Mouse (Mus musculus) small intestine, adult 2 months (tissue): ENCODE measurements around the gene Adora2a. TPM values are rescaled to one million over a fixed set of nuclear protein-coding genes. Genes with fewer than 3 reads are reported as not detected.
"Not testable (repeated sequence)": the region's sequence is repeated elsewhere in the genome, so short reads cannot be mapped to it uniquely, and the experiment has no call there.

Source experiments
- H3K27ac ChIP-seq: fragments of 200-500 bp; 2 replicates; pipeline ENCODE4 v1.5.1; 2012; ENCODE audit warnings: low read depth, low read length, control low read depth, inconsistent platforms; ENCODE audit not compliant: insufficient read depth
- H3K27me3 ChIP-seq: fragments of 200-500 bp; 2 replicates; pipeline ENCODE4 v1.6.1; 2012; ENCODE audit warnings: mild to moderate bottlenecking, moderate library complexity, low read length, inconsistent platforms; ENCODE audit not compliant: control insufficient read depth, insufficient read depth
- H3K36me3 ChIP-seq: fragments of 200-500 bp; 2 replicates; pipeline ENCODE4 v1.6.1; 2012; ENCODE audit warnings: mild to moderate bottlenecking, low read length, control low read depth, inconsistent platforms; ENCODE audit not compliant: control insufficient read depth, insufficient read depth
- H3K4me1 ChIP-seq: fragments of 200-500 bp; 2 replicates; pipeline ENCODE4 v1.6.1; 2012; ENCODE audit warnings: low read length, inconsistent platforms, mixed read lengths; ENCODE audit not compliant: control insufficient read depth, insufficient read depth, insufficient read length
- H3K4me3 ChIP-seq: fragments of 200-500 bp; 2 replicates; pipeline ENCODE4 v1.5.1; 2012; ENCODE audit warnings: low read depth, mild to moderate bottlenecking, control low read depth, inconsistent platforms, low read length, moderate library complexity
- CTCF ChIP-seq: fragments of 200-500 bp; IDR thresholded peaks from 2 replicates; pipeline ENCODE4 v1.5.1; 2012; ENCODE audit warnings: low read depth, mild to moderate bottlenecking, control low read depth, inconsistent platforms, low read length, moderate library complexity, mixed read lengths; ENCODE audit not compliant: insufficient replicate concordance, insufficient read length; ENCODE audit errors: extremely low read depth
- POLR2A ChIP-seq: fragments of 200-500 bp; IDR thresholded peaks from 2 replicates; pipeline ENCODE4 v1.6.1; 2012; ENCODE audit warnings: low read depth, mild to moderate bottlenecking, control low read depth, inconsistent platforms, low read length, moderate library complexity
- WGBS: fragments of 180-500 bp; shearing (Covaris S2); methylation state at CpG from one replicate; pipeline ENCODE4 v1.1.7; 2018; 5-methylcytosine and 5-hydroxymethylcytosine counted together
- polyA plus RNA-seq: library from polyadenylated mRNA; depleted of rRNA; stranded (reverse); fragments of >200 nt; gene quantifications from 2 replicates; pipeline ENCODE4 v1.2.3, GENCODE M21; 2012

The Adora2a gene
- polyA plus RNA-seq, 1 experiment: 7.5 TPM

- Histone ChIP-seq H3K36me3 (peaks cover 22% of the 10 kb centered on the region), H3K4me1 (peaks cover 19% of the 10 kb centered on the region; the same call in 1 of the 2 replicates), H3K27ac (no peak overlapping the region), H3K27me3 (no peaks in the 10 kb centered on the region), H3K4me3 (no peak overlapping the region)
- TF ChIP-seq POLR2A (no peak), CTCF (no peak)
- WGBS: 86% methylated on average over 5 of the region's 5 CpGs
Observed at GRCm38 (mm10) chr10:75290650-75291049, 26.0 kb upstream of the Adora2a start.

GRCm38 (mm10) chr10:75291338-75291737 lies 25.3 kb upstream of the Adora2a start:
- TF ChIP-seq CTCF: no peak
- no peak for TF ChIP-seq POLR2A
- 94% methylated on average over 1 of the region's 1 CpGs for WGBS
- no peak overlapping the region for H3K27ac ChIP-seq
- H3K27me3 ChIP-seq: no peaks in the 10 kb centered on the region
- no peak overlapping the region for H3K4me3 ChIP-seq
- H3K36me3 ChIP-seq: peaks cover 22% of the 10 kb centered on the region
- H3K4me1 ChIP-seq: peaks cover 19% of the 10 kb centered on the region; the same call in 1 of the 2 replicates

GRCm38 (mm10) chr10:75292206-75292605 lies 24.5 kb upstream of the Adora2a start:
- not testable (repeated sequence) for H3K4me3 ChIP-seq, H3K27me3 ChIP-seq, H3K27ac ChIP-seq
- Histone ChIP-seq H3K36me3 (peaks cover 23% of the 10 kb centered on the region), H3K4me1 (peaks cover 19% of the 10 kb centered on the region; the same call in 1 of the 2 replicates)
- 88% methylated on average over 8 of the region's 8 CpGs for WGBS

- H3K27me3 ChIP-seq: no peaks in the 10 kb centered on the region
- H3K27ac ChIP-seq: no peak overlapping the region
- no peak for TF ChIP-seq CTCF
- TF ChIP-seq POLR2A: no peak
- no peak overlapping the region for H3K4me3 ChIP-seq
- 72% methylated on average over 3 of the region's 3 CpGs for WGBS
- H3K4me1 ChIP-seq: peaks cover 15% of the 10 kb centered on the region; the same call in 1 of the 2 replicates
- H3K36me3 ChIP-seq: peaks cover 23% of the 10 kb centered on the region
Observed at GRCm38 (mm10) chr10:75293288-75293687, 23.4 kb upstream of the Adora2a start.

GRCm38 (mm10) chr10:75294362-75294761 lies 22.3 kb upstream of the Adora2a start:
- WGBS: 32% methylated on average over 4 of the region's 4 CpGs
- TF ChIP-seq POLR2A (no peak), CTCF (no peak)
- Histone ChIP-seq H3K36me3 (peaks cover 24% of the 10 kb centered on the region), H3K4me3 (no peak overlapping the region), H3K4me1 (peaks cover 12% of the 10 kb centered on the region; the same call in 1 of the 2 replicates), H3K27me3 (no peaks in the 10 kb centered on the region), H3K27ac (peak overlapping the region; percentile 91)

- peak overlapping the region; percentile 48; the same call in 1 of the 2 replicates for H3K27ac ChIP-seq
- peaks cover 21% of the 10 kb centered on the region for H3K36me3 ChIP-seq
- TF ChIP-seq POLR2A: no peak
- TF ChIP-seq CTCF: no peak
- WGBS: 75% methylated on average over 4 of the region's 4 CpGs
- no peak overlapping the region for H3K4me3 ChIP-seq
- H3K27me3 ChIP-seq: no peaks in the 10 kb centered on the region
- peaks cover 14% of the 10 kb centered on the region; the same call in 1 of the 2 replicates for H3K4me1 ChIP-seq
Observed at GRCm38 (mm10) chr10:75294926-75295325, 21.8 kb upstream of the Adora2a start.

GRCm38 (mm10) chr10:75298608-75299007 lies 18.1 kb upstream of the Adora2a start:
- 89% methylated on average over 5 of the region's 5 CpGs for WGBS
- H3K36me3 ChIP-seq: peaks cover 24% of the 10 kb centered on the region
- no peaks in the 10 kb centered on the region for H3K27me3 ChIP-seq
- no peak overlapping the region for H3K4me3 ChIP-seq
- TF ChIP-seq POLR2A: no peak
- no peak for TF ChIP-seq CTCF
- no peak overlapping the region for H3K27ac ChIP-seq
- peaks cover 18% of the 10 kb centered on the region; the same call in 1 of the 2 replicates for H3K4me1 ChIP-seq
